Mouse (Mus musculus) lung, postnatal 0 days (tissue): ENCODE measurements around the gene 4930523C07Rik. TPM values are rescaled to one million over a fixed set of nuclear protein-coding genes. Genes with fewer than 3 reads are reported as not detected.

ENCODE experiments used
- ATAC-seq: fragments of 200-750 bp; cut with Nextera tagmentation; 2 replicates; pipeline ENCODE4 v1.8.0; 2017; ENCODE audit warnings: moderate library complexity
- DNase-seq: peaks from one replicate; pipeline ENCODE4 v3.0.0-alpha.2; 2016; ENCODE audit warnings: low spot score
- H3K27ac ChIP-seq: fragments of 300-500 bp; sonication (generic); 2 replicates; pipeline ENCODE4 v1.5.1; 2014; ENCODE audit warnings: antibody characterized with exemption, mild to moderate bottlenecking, low read length, mixed read lengths
- H3K27me3 ChIP-seq: fragments of 300-500 bp; sonication (generic); replicated peaks from 2 replicates; pipeline ENCODE4 v1.6.1; 2014; ENCODE audit warnings: low read length, mixed read lengths; ENCODE audit not compliant: insufficient read depth
- H3K36me3 ChIP-seq: fragments of 300-500 bp; sonication (generic); 2 replicates; pipeline ENCODE4 v1.6.1; 2014; ENCODE audit warnings: low read length, mixed read lengths; ENCODE audit not compliant: insufficient read depth
- H3K4me1 ChIP-seq: fragments of 300-500 bp; sonication (generic); 2 replicates; pipeline ENCODE4 v1.6.1; 2014; ENCODE audit warnings: antibody characterized with exemption, low read depth, low read length, mixed read lengths; ENCODE audit not compliant: insufficient read depth
- H3K4me2 ChIP-seq: fragments of 300-500 bp; sonication (generic); replicated peaks from 2 replicates; pipeline ENCODE4 v1.6.1; 2014; ENCODE audit warnings: low read depth, mild to moderate bottlenecking, low read length, moderate library complexity, mixed read lengths
- H3K4me3 ChIP-seq: fragments of 300-500 bp; sonication (generic); 2 replicates; pipeline ENCODE4 v1.5.1; 2014; ENCODE audit warnings: low read depth, low read length
- H3K9ac ChIP-seq: fragments of 300-500 bp; sonication (generic); replicated peaks from 2 replicates; pipeline ENCODE4 v1.6.1; 2014; ENCODE audit warnings: low read depth, mild to moderate bottlenecking
- H3K9me3 ChIP-seq: fragments of 300-500 bp; sonication (generic); 2 replicates; pipeline ENCODE4 v1.6.1; 2016; ENCODE audit warnings: low read length, mixed read lengths
- CTCF ChIP-seq: IDR thresholded peaks from 2 replicates; pipeline ENCODE4 v1.5.1; 2016; ENCODE audit warnings: antibody characterized with exemption, mild to moderate bottlenecking
- EP300 ChIP-seq: IDR thresholded peaks from 2 replicates; pipeline ENCODE4 v1.6.1; 2016; ENCODE audit warnings: antibody characterized with exemption, mild to moderate bottlenecking, control low read depth
- WGBS: fragments of 180-500 bp; shearing (Covaris S2); extraction: QIAGEN DNeasy Blood & Tissue Kit; methylation state at CpG from one replicate; pipeline ENCODE4 v1.1.7; 2014; 5-methylcytosine and 5-hydroxymethylcytosine counted together
- polyA plus RNA-seq: library from polyadenylated mRNA; unstranded; fragments of >200 nt; fragmentation: Nextera tagmentation; extraction: Ambion mirVana; gene quantifications from 2 replicates; pipeline ENCODE4 v1.2.1, GENCODE M21; 2015

4930523C07Rik gene
- polyA plus RNA-seq, 1 experiment from 2014 or later: 115 TPM

GRCm38 (mm10) chr1:160035561-160035960 lies 8.6 kb upstream of the 4930523C07Rik start:
- Histone ChIP-seq H3K9me3 (no peaks in the 10 kb centered on the region), H3K4me2 (no peak overlapping the region), H3K4me1 (peaks cover 21% of the 10 kb centered on the region), H3K27me3 (no peaks in the 10 kb centered on the region), H3K4me3 (no peak overlapping the region), H3K36me3 (no peaks in the 10 kb centered on the region), H3K27ac (peak overlapping the region; percentile 54; the same call in 1 of the 2 replicates), H3K9ac (no peak overlapping the region)
- TF ChIP-seq CTCF (no peak), EP300 (no peak)
- WGBS: 12% methylated on average over 3 of the region's 3 CpGs
- ATAC-seq: peak; percentile 27; the same call in 1 of the 2 replicates
- DNase-seq: peak; percentile 67

GRCm38 (mm10) chr1:160036996-160037521 lies 7.1 kb upstream of the 4930523C07Rik start:
- WGBS: 29% methylated on average over 5 of the region's 5 CpGs
- Histone ChIP-seq H3K4me1 (peaks cover 21% of the 10 kb centered on the region), H3K36me3 (no peaks in the 10 kb centered on the region), H3K27ac (peak overlapping the region; percentile 73), H3K27me3 (no peaks in the 10 kb centered on the region), H3K4me2 (no peak overlapping the region), H3K9me3 (no peaks in the 10 kb centered on the region), H3K4me3 (no peak overlapping the region), H3K9ac (no peak overlapping the region)
- TF ChIP-seq CTCF (no peak), EP300 (peak; percentile 55; the same call in 1 of the 2 replicates)
- DNase-seq: peak; percentile 86
- peak; percentile 90 for ATAC-seq

GRCm38 (mm10) chr1:160039951-160040645 lies 4.1 kb upstream of the 4930523C07Rik start:
- ATAC-seq (no peak), DNase-seq (peak; percentile 53)
- no peaks in the 10 kb centered on the region for H3K27me3 ChIP-seq
- no peak overlapping the region for H3K4me2 ChIP-seq
- H3K4me3 ChIP-seq: no peak overlapping the region
- H3K36me3 ChIP-seq: no peaks in the 10 kb centered on the region
- H3K9ac ChIP-seq: no peak overlapping the region
- H3K4me1 ChIP-seq: peaks cover 27% of the 10 kb centered on the region
- 0 out of 2 replicates have a peak overlapping the region, but pooled peaks have one; percentile 20 for H3K27ac ChIP-seq
- WGBS: 44% methylated on average over 7 of the region's 7 CpGs
- no peak for TF ChIP-seq EP300
- no peak for TF ChIP-seq CTCF
- no peaks in the 10 kb centered on the region for H3K9me3 ChIP-seq

- Histone ChIP-seq H3K4me3 (no peak overlapping the region), H3K4me2 (no peak overlapping the region), H3K27ac (no peak overlapping the region), H3K27me3 (no peaks in the 10 kb centered on the region), H3K9me3 (no peaks in the 10 kb centered on the region), H3K4me1 (peaks cover 27% of the 10 kb centered on the region), H3K9ac (no peak overlapping the region), H3K36me3 (no peaks in the 10 kb centered on the region)
- ATAC-seq (no peak), DNase-seq (no peak)
- no peak for TF ChIP-seq EP300
- TF ChIP-seq CTCF: no peak
- 92% methylated on average over 7 of the region's 7 CpGs for WGBS
Observed at GRCm38 (mm10) chr1:160041264-160041775, 2.9 kb upstream of the 4930523C07Rik start.

- DNase-seq: no peak
- no peaks in the 10 kb centered on the region for H3K36me3 ChIP-seq
- no peak overlapping the region for H3K4me3 ChIP-seq
- no peak overlapping the region for H3K4me2 ChIP-seq
- H3K9me3 ChIP-seq: no peaks in the 10 kb centered on the region
- H3K27ac ChIP-seq: no peak overlapping the region
- no peaks in the 10 kb centered on the region for H3K27me3 ChIP-seq
- TF ChIP-seq CTCF (no peak), EP300 (no peak)
- ATAC-seq: no peak
- WGBS: 84% methylated on average over 7 of the region's 7 CpGs
- H3K4me1 ChIP-seq: peaks cover 29% of the 10 kb centered on the region; the same call in 1 of the 2 replicates
- no peak overlapping the region for H3K9ac ChIP-seq
Observed at GRCm38 (mm10) chr1:160042351-160042750, 1.8 kb upstream of the 4930523C07Rik start.

GRCm38 (mm10) chr1:160043271-160043975 lies 759 bp upstream of the 4930523C07Rik start:
- peaks cover 32% of the 10 kb centered on the region; the same call in 1 of the 2 replicates for H3K4me1 ChIP-seq
- H3K27ac ChIP-seq: peak overlapping the region; percentile 92
- H3K36me3 ChIP-seq: no peaks in the 10 kb centered on the region
- H3K4me3 ChIP-seq: peak overlapping the region; percentile 70
- DNase-seq (peak; percentile 53), ATAC-seq (0 out of 2 replicates have a peak, but pooled peaks have one; percentile 3)
- H3K27me3 ChIP-seq: no peaks in the 10 kb centered on the region
- H3K4me2 ChIP-seq: peak overlapping the region; percentile 70
- WGBS: 72% methylated on average over 13 of the region's 13 CpGs
- no peak for TF ChIP-seq EP300
- TF ChIP-seq CTCF: no peak
- peak overlapping the region; percentile 76; the same call in 1 of the 2 replicates for H3K9ac ChIP-seq
- no peaks in the 10 kb centered on the region for H3K9me3 ChIP-seq
